Mouse (Mus musculus) CH12.LX (cell line): ENCODE data around the gene Aldh3b2. TPM values are rescaled to one million over a fixed set of nuclear protein-coding genes. Genes with fewer than 3 reads are reported as not detected.

ENCODE experiments used
- DNase-seq: peaks from one replicate; pipeline ENCODE4 v3.0.0-alpha.2; 2013; ENCODE audit errors: extremely low read depth
- H3K27ac ChIP-seq: 2 replicates; pipeline ENCODE4 v1.5.1; 2012; ENCODE audit warnings: low read depth, mild to moderate bottlenecking, control low read depth, moderate library complexity; ENCODE audit not compliant: insufficient read depth
- H3K27me3 ChIP-seq: replicated peaks from 2 replicates; pipeline ENCODE3; 2012; ENCODE audit warnings: inconsistent platforms
- H3K36me3 ChIP-seq, 2 experiments: replicated peaks in 1 of 2; 2 replicates each; pipeline versions ENCODE3 to v1.6.1; 2012; ENCODE audit warnings: inconsistent platforms in 1 of 2, low read length in 1 of 2, mild to moderate bottlenecking in 1 of 2, mixed read lengths in 1 of 2, moderate library complexity in 1 of 2; ENCODE audit not compliant: control insufficient read depth in 1 of 2, insufficient read depth in 1 of 2
- H3K4me1 ChIP-seq, 2 experiments: 2 replicates each; pipeline ENCODE4 v1.6.1; 2012; ENCODE audit warnings: inconsistent platforms in 1 of 2, moderate library complexity in 1 of 2; ENCODE audit not compliant: insufficient read depth in 2 of 2, control insufficient read depth in 1 of 2
- H3K4me2 ChIP-seq: 2 replicates; pipeline ENCODE4 v1.6.1; 2012; ENCODE audit warnings: low read depth, mild to moderate bottlenecking, control low read depth; ENCODE audit not compliant: poor library complexity, insufficient read depth, severe bottlenecking
- H3K4me3 ChIP-seq, 3 experiments: fragments of 150-350 bp in 1 of 3; sonication (generic) in 1 of 3; replicated peaks in 1 of 3; 2 replicates each; pipeline versions ENCODE3 to v1.5.1; 2011 to 2012; ENCODE audit warnings: low read depth in 2 of 3, low read length in 2 of 3, mild to moderate bottlenecking in 2 of 3, moderate library complexity in 2 of 3, control low read depth in 1 of 3, improper control_type of control experiment in 1 of 3, inconsistent platforms in 1 of 3, mixed read lengths in 1 of 3; ENCODE audit not compliant: poor library complexity in 1 of 3
- H3K79me2 ChIP-seq: replicated peaks from 2 replicates; pipeline ENCODE4 v1.6.1; 2012; ENCODE audit warnings: mild to moderate bottlenecking, moderate library complexity; ENCODE audit not compliant: control insufficient read depth, poor library complexity, insufficient read depth, severe bottlenecking; ENCODE audit errors: extremely low read depth
- H3K9ac ChIP-seq: 2 replicates; pipeline ENCODE4 v1.6.1; 2012; ENCODE audit warnings: low read depth, mild to moderate bottlenecking, control low read depth, moderate library complexity; ENCODE audit not compliant: insufficient read depth
- H3K9me3 ChIP-seq: replicated peaks from 2 replicates; pipeline ENCODE3; 2012; ENCODE audit warnings: low read length, inconsistent platforms, mixed read lengths
- CHD1 ChIP-seq: IDR thresholded peaks from 2 replicates; pipeline ENCODE4 v1.6.1; 2012; ENCODE audit warnings: low read depth, low read length, improper control_type of control experiment, inconsistent platforms
- CTCF ChIP-seq, 2 experiments: IDR thresholded peaks in 1 of 2; conservative IDR thresholded peaks in 1 of 2; 2 replicates each; pipeline ENCODE4 v1.5.1; 2011 to 2012; ENCODE audit warnings: low read depth in 2 of 2, low read length in 2 of 2, improper control_type of control experiment in 1 of 2, inconsistent platforms in 1 of 2, mild to moderate bottlenecking in 1 of 2, moderate library complexity in 1 of 2
- GABPA ChIP-seq: IDR thresholded peaks from 2 replicates; pipeline ENCODE4 v1.6.1; 2012; ENCODE audit warnings: low read depth, low read length, improper control_type of control experiment, inconsistent platforms; ENCODE audit not compliant: insufficient replicate concordance
- HCFC1 ChIP-seq: IDR thresholded peaks from 2 replicates; pipeline ENCODE4 v1.6.1; 2012; ENCODE audit warnings: low read depth, mild to moderate bottlenecking, inconsistent platforms, low read length, improper control_type of control experiment
- JUND ChIP-seq: conservative IDR thresholded peaks from 2 replicates; pipeline ENCODE4 v1.6.1; 2011; ENCODE audit warnings: low read depth, low read length, improper control_type of control experiment
- KAT2A ChIP-seq: IDR thresholded peaks from 2 replicates; pipeline ENCODE4 v1.6.1; 2012; ENCODE audit warnings: low read length, improper control_type of control experiment, inconsistent platforms; ENCODE audit not compliant: insufficient replicate concordance
- MAFK ChIP-seq: IDR thresholded peaks from 2 replicates; pipeline ENCODE4 v1.6.1; 2011; ENCODE audit warnings: low read length, improper control_type of control experiment; ENCODE audit not compliant: insufficient replicate concordance
- MAX ChIP-seq: IDR thresholded peaks from 2 replicates; pipeline ENCODE4 v1.6.1; 2011; ENCODE audit warnings: low read length, improper control_type of control experiment
- MAZ ChIP-seq: IDR thresholded peaks from 2 replicates; pipeline ENCODE4 v1.6.1; 2012; ENCODE audit warnings: low read depth, mild to moderate bottlenecking, inconsistent platforms, low read length, improper control_type of control experiment, moderate library complexity
- MEF2A ChIP-seq: IDR thresholded peaks from 2 replicates; pipeline ENCODE4 v1.6.1; 2014; ENCODE audit warnings: low read depth, mild to moderate bottlenecking, inconsistent platforms, low read length, improper control_type of control experiment, borderline replicate concordance
- RCOR1 ChIP-seq: conservative IDR thresholded peaks from 2 replicates; pipeline ENCODE4 v1.6.1; 2012; ENCODE audit warnings: low read depth, mild to moderate bottlenecking, inconsistent platforms, low read length, improper control_type of control experiment
- TCF12 ChIP-seq: IDR thresholded peaks from 2 replicates; pipeline ENCODE4 v1.6.1; 2014; ENCODE audit warnings: low read depth, mild to moderate bottlenecking, inconsistent platforms, low read length, improper control_type of control experiment
- UBTF ChIP-seq: IDR thresholded peaks from 2 replicates; pipeline ENCODE4 v1.6.1; 2012; ENCODE audit warnings: low read depth, mild to moderate bottlenecking, inconsistent platforms, low read length, improper control_type of control experiment, moderate library complexity
- USF1 ChIP-seq: IDR thresholded peaks from 2 replicates; pipeline ENCODE4 v1.6.1; 2014; ENCODE audit warnings: low read depth, mild to moderate bottlenecking, inconsistent platforms, low read length, improper control_type of control experiment
- ZKSCAN1 ChIP-seq: IDR thresholded peaks from 2 replicates; pipeline ENCODE4 v1.6.1; 2012; ENCODE audit warnings: low read depth, inconsistent platforms, low read length, improper control_type of control experiment, borderline replicate concordance
- ZMIZ1 ChIP-seq: IDR thresholded peaks from 2 replicates; pipeline ENCODE4 v1.6.1; 2012; ENCODE audit warnings: low read depth, mild to moderate bottlenecking, inconsistent platforms, low read length, improper control_type of control experiment
- dilution Hi-C: fragments of 300-500 bp; cut with MboI; formaldehyde crosslinking; loops from 2 replicates; pipeline ENCODE4 v1.14.3; 2020; ENCODE audit warnings: low sequenced_read_pairs; ENCODE audit not compliant: extremely low pct_unique_long_range_greater_than_20kb, extremely low pct_ligation_motif_present
- in situ Hi-C: fragments of 300-500 bp; cut with MboI; formaldehyde crosslinking; loops from 3 replicates; pipeline ENCODE4 v1.14.3; 2019; ENCODE audit warnings: low sequenced_read_pairs, low pct_ligation_motif_present, low pct_unique_long_range_greater_than_20kb, mixed read lengths
- polyA plus RNA-seq: library from polyadenylated mRNA; unstranded; fragments of >175 nt; gene quantifications from 2 replicates; pipeline ENCODE4 v1.2.1, GENCODE M21; 2012; ENCODE audit warnings: low read depth; ENCODE audit not compliant: insufficient read length
- total RNA-seq, 2 experiments: library from RNA; depleted of rRNA; stranded (reverse); fragments of 300-350 nt in 1 of 2; fragments of >200 nt in 1 of 2; gene quantifications; 2 replicates each; pipeline ENCODE4 v1.2.3; 2012 to 2014

The Aldh3b2 gene
- total and polyA plus RNA-seq, 3 experiments: not detected

DNA sequence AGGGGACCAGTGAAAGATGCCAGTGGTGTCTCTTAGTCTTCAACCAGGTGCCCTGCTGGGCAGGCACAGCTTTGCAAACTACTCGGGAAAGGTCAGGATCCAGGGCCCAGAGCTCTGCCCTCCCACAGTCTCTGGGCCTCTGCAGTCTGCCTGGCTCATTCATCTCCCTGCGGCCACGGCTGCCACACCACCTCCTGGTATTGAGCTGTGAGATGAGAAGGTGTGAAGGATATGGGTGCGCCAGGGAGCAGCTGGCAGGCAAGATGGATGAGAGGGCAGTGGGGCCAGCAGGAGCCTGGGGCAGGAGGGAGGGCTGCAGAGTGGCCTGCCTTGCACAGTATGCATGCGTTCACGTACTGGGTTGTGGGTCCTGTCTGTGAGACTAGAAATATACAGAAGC, 18.7 kb downstream of the Aldh3b2 start:
- in situ Hi-C loops: no loop called here

DNA sequence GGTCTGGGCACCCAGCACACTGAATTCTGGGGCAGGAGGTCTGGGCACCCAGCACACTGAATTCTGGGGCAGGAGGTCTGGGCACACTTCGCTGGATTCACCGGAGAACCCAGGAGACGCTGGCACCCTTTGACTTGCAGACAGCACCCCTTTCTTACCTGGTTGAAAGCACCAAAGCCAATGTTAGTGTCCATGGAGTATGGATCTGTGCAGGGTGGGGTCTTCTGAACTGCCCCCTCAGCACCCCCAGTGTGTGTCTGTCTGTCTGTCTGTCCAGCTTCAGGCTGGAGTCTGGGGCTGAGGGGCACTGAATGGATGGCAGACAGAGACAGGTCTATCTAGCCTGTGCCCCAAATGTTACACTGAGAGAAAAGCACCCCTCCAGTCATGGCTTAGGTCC, 19.4 kb downstream of the Aldh3b2 start:
- peaks cover 0 to 3% of the 10 kb centered on the region in 2 experiments; a peak in 2 of 4 replicates for H3K4me1 ChIP-seq
- H3K9me3 ChIP-seq: peaks cover 7% of the 10 kb centered on the region
- in situ Hi-C loops: no loop called here
- no peak overlapping the region for H3K4me3 ChIP-seq
- TF ChIP-seq MAZ (no peak), CHD1 (no peak), KAT2A (no peak), TCF12 (no peak), ZKSCAN1 (no peak), ZMIZ1 (no peak), UBTF (no peak)
- TF ChIP-seq, all 38 proteins: peak for 0
- H3K36me3 ChIP-seq: no peaks in the 10 kb centered on the region
- no peak overlapping the region for H3K4me2 ChIP-seq
- no peaks in the 10 kb centered on the region for H3K79me2 ChIP-seq
- H3K27me3 ChIP-seq: peaks cover 59% of the 10 kb centered on the region
- H3K27ac ChIP-seq: no peak overlapping the region
- dilution Hi-C loops: no loop called here
- no peak overlapping the region for H3K9ac ChIP-seq
- DNase-seq: no peak

More for the DNA sequence above, 18.7 kb downstream of the Aldh3b2 start:
- no peak overlapping the region for H3K4me3 ChIP-seq
- no peak for TF ChIP-seq JUND
- no peak for TF ChIP-seq USF1
- no peak for TF ChIP-seq GABPA
- no peak for TF ChIP-seq ZMIZ1
- no peak for TF ChIP-seq MEF2A
- TF ChIP-seq HCFC1: no peak
- TF ChIP-seq, all 38 proteins: peak for 0
- no peak for DNase-seq
- Histone ChIP-seq H3K36me3 (no peaks in the 10 kb centered on the region), H3K9ac (no peak overlapping the region), H3K27ac (no peak overlapping the region), H3K4me2 (no peak overlapping the region), H3K27me3 (peaks cover 53% of the 10 kb centered on the region), H3K79me2 (no peaks in the 10 kb centered on the region), H3K4me1 (peaks cover 0 to 6% of the 10 kb centered on the region in 2 experiments; a peak in 2 of 4 replicates), H3K9me3 (peaks cover 7% of the 10 kb centered on the region)
- dilution Hi-C loops: no loop called here

DNA sequence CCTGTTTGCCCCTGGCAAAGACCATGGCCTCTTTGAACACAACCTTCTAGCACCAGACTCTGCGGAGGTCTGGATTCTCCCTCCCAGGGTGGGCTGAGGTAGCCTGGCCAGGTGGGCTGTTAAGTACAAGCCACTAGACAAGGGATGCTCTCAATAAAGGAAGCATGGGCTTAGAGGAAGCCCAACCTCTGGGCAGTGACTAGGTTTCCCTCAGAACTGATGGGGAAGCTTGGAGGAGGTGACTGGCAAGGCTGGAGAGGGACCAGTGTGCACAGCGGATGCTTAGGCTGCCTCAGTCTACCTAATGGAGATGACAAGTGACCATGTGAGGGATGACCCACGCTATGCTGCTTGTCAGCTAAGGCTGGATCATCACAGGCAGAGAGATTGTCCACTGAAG, 19.8 kb downstream of the Aldh3b2 start:
- in situ Hi-C loops: no loop called here
- Histone ChIP-seq H3K79me2 (no peaks in the 10 kb centered on the region), H3K4me1 (no peaks in the 10 kb centered on the region), H3K36me3 (no peaks in the 10 kb centered on the region), H3K27me3 (peaks cover 56% of the 10 kb centered on the region), H3K9me3 (peaks cover 7% of the 10 kb centered on the region), H3K4me2 (no peak overlapping the region), H3K27ac (no peak overlapping the region), H3K9ac (no peak overlapping the region), H3K4me3 (no peak overlapping the region)
- TF ChIP-seq RCOR1: no peak
- no peak for TF ChIP-seq MEF2A
- TF ChIP-seq MAX: no peak
- TF ChIP-seq CTCF (conservative IDR thresholded peaks at IDR 0.05 in 1 of 2, IDR thresholded peaks at IDR 0.05 in 1 of 2; ENCODE audit: low read depth in 2 of 2, low read length in 2 of 2): no peak
- no peak for TF ChIP-seq MAFK
- dilution Hi-C loops: no loop called here
- DNase-seq: no peak
